Mouse (Mus musculus) splenic B cell, adult 2 months (primary cell): ENCODE results near the gene Rpusd4.

Source experiments
- DNase-seq: peaks from one replicate; pipeline ENCODE4 v3.0.0-alpha.2; 2011; ENCODE audit warnings: low read depth, low spot score
- H3K27me3 ChIP-seq: 2 replicates; pipeline ENCODE4 v1.6.1; 2012; ENCODE audit warnings: mild to moderate bottlenecking, low read length, moderate library complexity, mixed read lengths; ENCODE audit not compliant: control insufficient read depth, poor library complexity, insufficient read depth, severe bottlenecking
- H3K36me3 ChIP-seq: 2 replicates; pipeline ENCODE4 v1.6.1; 2012; ENCODE audit warnings: mild to moderate bottlenecking, low read length, moderate library complexity, mixed read lengths; ENCODE audit not compliant: control insufficient read depth, poor library complexity, insufficient read depth, severe bottlenecking

Gene Rpusd4

DNA sequence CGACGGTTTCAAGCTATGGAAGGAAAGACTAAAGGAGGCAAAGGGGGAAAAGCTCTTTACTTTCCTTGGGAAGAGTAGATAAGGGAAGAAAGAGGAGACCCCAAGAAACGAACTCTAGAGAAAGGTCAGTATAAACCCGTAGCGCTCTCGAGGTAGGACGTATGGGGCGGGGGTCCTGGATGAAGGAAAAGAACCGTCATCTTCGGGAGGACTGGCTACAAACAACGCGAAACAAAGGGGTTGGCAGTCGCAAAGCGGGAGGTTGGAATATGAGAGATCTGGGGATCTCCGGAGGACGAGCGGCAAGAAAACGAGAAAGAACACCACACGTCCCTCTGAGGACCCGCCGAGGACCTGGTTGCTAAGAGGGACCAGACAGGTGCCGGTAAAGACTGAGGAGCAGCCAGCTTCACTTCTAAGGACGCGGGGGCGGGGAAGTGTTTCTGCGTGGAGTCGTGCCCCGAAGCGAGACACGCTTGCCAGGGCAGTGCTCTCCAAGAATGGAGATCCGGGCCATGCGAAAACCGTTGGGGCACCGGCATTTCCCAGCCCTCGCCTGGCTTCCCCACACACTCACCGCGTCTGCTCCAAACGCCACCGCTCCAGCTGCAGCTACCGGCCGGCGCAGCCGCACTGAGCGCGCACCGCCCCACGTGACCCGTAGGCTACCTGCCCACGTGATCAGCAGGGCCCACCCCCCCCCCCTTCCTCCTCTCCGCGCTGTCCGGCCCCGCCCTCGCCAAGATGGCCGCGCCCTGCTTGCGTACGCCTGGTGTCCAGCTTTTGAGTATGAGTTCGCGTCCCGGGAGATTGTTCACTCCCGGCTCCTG lies at the start of gene Rpusd4, which contains the start of gene Fam118b:
TSS of gene Rpusd4 (plus strand) at position 720 of the 830 bp plus-strand sequence.
TSS of gene Fam118b (minus strand) at position 660 of the 830 bp plus-strand sequence.
- DNase-seq, result peak; percentile 95
- Histone ChIP-seq H3K36me3 (no peaks in the 10 kb centered on the region), H3K27me3 (no peaks in the 10 kb centered on the region)

DNA sequence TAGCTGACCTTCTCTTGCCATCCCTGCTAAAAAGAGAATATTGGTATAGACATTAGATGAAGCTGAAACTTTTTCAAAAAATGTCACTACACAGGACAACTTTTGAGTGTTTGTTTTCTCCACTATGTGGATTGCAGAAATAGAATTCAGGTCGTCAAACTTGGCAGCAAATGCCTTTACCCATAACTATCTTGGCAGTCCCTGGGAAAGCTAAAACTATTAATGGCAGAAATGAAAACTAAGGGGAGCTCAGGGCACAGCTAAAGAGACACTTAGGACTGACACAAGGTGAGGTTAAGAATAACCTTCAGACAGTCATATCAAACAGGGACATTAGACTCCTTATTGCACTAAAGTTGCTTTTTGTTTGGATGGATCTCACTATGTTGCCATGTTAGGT lies 49.7 kb upstream of the Rpusd4 start:
- no peaks in the 10 kb centered on the region for H3K27me3 ChIP-seq
- peaks cover 4% of the 10 kb centered on the region; the same call in 1 of the 2 replicates for H3K36me3 ChIP-seq
- DNase-seq, result no peak

DNA sequence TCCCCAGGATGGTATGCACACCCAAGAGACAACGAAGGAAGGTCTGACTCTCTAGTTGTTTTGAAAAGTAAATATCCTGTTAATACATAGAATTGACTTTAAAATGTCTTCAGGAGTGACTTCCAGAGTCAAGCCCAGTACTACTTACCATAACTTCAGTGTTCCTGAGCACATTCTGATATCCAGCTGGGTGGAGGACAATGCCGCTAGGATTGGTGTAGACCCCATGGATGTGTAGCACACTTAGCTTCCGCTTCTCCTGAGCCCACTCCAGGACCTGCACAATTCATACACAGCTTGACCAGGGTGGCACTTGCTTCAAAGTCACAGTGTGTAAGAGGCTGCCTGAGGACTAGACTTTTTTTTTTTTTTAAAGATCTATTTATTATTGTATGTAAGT lies 44.2 kb upstream of the Rpusd4 start:
- DNase-seq, result no peak
- H3K36me3 ChIP-seq, result no peaks in the 10 kb centered on the region
- no peaks in the 10 kb centered on the region for H3K27me3 ChIP-seq

DNA sequence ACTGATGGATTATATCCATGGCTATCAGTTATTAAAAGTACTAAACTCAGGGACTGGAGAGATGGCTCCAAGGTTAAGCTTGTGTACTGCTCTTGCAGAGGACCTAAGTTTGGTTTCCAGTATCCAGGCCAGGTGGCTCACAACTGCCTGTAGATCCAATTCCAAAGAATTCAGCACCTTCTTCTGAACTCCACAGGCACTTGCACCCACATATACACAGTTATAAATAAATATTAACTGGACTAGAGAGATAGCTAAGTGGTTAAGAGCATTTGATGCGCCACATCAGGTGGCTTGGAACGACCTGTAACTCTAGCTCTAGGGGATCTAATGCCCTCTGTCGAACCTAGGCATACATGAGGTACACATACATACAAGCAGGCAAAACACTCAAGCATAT lies 39.0 kb upstream of the Rpusd4 start:
- Histone ChIP-seq H3K27me3 (no peaks in the 10 kb centered on the region), H3K36me3 (peaks cover 2% of the 10 kb centered on the region; the same call in 1 of the 2 replicates)
- DNase-seq, result no peak

DNA sequence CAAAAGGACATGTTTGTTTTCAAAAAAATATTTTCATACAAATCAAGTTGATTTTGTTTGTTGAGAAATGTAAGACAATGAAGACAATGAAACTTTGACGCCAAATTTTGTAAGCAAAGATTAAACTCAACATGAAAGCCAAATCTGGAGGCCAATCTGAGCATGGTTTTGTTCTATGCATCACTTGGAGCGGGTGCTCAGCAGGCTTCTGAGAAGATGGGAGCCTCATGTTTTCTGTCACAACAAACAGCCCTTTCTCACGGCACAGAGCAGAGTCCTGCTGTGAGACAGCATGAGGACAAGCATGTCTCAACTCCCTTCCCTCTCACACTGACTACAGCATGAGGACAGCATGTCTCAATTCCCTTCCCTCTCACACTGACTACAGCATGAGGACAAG lies 31.7 kb upstream of the Rpusd4 start:
- Histone ChIP-seq H3K36me3 (peaks cover 7% of the 10 kb centered on the region; the same call in 1 of the 2 replicates), H3K27me3 (no peaks in the 10 kb centered on the region)
- DNase-seq, result no peak

DNA sequence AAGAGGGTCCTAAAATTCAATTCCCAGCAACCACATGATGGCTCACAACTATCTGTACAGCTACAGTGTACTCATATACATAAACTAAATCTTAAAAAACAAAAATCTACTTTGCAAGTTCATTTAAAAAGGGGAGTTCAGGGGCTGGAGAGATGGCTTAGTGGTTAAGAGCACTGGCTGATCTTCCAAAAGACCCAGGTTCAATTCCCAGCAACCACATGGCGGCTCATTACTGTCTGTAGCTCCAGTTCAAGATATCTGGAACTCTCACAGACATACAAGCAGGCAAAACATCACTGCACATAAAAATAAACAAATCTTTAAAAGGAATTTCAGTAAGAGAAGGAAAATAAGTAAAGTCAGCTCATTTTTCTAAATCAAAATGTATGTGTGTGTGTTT lies 29.3 kb upstream of the Rpusd4 start:
- DNase-seq, result no peak
- no peaks in the 10 kb centered on the region for H3K27me3 ChIP-seq
- H3K36me3 ChIP-seq, result peaks cover 5% of the 10 kb centered on the region; the same call in 1 of the 2 replicates

DNA sequence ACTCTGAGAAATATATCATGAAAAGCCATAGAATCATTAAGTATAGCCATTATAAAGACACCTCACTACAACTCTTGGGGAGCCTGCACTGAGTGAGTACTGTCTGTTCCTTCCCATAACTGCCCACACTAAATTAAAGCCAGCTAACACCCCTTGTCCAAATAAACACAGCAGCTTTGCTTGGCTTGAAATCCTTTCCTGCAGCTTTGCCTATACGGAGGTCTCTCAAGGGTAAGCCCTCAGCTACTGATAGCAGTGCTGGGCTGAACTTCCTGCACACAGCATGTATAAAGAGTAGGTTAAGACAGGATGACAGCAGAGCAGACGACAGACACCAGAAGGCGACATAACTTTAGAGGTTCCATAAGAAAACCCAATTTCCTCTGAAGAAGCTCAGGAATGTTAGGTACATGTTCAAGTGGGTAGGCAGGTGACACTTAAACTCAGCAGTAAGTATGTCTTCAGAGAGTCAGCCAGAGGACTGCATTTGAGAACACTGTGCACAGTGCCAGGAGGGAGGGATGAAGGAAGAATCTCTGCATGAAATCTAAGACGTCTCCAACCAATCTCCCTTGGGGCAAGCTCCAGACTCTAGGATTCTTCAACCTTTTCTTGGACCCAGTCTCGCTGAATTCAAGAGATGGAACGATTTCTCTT lies 28.6 kb upstream of the Rpusd4 start:
- DNase-seq, result no peak

DNA sequence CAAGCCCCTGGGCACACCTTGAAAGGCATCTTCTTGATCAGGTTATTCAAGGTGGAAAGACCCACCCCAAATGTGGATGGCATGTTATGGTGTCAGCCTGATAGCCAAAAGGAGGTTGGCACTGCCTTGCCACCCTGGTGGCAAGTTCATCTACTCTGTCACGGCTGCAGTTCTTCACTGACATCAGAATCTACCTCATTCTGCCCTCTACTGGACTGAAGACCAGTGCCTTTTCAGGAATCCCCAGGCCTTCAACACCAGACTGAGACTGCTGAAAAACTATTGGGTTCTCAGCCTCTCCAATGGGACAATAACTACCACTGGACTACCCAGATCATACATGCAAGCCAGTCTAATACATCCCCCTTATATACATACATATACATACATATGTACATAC lies 27.9 kb upstream of the Rpusd4 start:
- H3K36me3 ChIP-seq, result no peaks in the 10 kb centered on the region
- H3K27me3 ChIP-seq, result no peaks in the 10 kb centered on the region
- DNase-seq, result peak; percentile 28

More for the DNA sequence above, 28.6 kb upstream of the Rpusd4 start:
- H3K27me3 ChIP-seq, result no peaks in the 10 kb centered on the region
- H3K36me3 ChIP-seq, result peaks cover 5% of the 10 kb centered on the region; the same call in 1 of the 2 replicates

DNA sequence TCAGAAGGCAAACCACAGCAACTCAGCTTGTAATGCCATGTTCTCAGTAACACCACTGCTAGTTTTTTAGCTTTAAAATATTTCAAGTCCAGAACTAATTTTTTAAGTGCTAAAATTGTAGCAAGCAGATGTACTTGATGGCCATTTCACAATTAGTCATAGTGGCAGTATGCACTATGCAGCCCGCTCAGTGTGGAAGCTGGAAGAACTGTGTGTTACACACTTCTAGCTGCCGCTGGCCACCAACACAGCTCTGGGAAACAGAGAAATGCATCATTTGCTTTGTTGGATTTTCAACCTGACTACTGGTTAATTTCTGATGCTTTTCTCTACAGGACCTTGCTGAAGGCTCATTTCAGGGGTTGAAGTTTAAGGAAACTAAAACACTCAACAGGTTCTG lies 20.3 kb upstream of the Rpusd4 start:
- Histone ChIP-seq H3K36me3 (no peaks in the 10 kb centered on the region), H3K27me3 (no peaks in the 10 kb centered on the region)
- DNase-seq, result no peak

DNA sequence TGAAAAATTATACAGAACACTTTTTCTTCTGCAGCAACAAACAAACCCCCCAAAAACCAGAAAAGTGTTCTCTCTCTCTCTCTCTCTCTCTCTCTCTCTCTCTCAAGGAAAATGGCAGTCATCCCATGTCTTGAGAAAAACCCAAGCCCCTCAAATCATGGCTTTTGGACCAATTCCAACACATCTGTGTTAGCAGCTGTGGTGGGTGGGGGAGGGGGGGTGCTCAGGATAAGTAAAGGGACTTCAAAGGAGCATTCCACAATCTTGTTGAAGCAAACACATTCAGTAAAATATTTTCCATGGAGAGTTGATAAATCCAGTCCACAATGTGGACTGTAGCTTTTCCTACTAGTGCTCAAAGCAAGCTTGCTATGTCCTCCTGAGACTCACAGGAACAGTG lies 18.2 kb upstream of the Rpusd4 start:
- no peaks in the 10 kb centered on the region for H3K36me3 ChIP-seq
- H3K27me3 ChIP-seq, result no peaks in the 10 kb centered on the region
- no peak for DNase-seq

DNA sequence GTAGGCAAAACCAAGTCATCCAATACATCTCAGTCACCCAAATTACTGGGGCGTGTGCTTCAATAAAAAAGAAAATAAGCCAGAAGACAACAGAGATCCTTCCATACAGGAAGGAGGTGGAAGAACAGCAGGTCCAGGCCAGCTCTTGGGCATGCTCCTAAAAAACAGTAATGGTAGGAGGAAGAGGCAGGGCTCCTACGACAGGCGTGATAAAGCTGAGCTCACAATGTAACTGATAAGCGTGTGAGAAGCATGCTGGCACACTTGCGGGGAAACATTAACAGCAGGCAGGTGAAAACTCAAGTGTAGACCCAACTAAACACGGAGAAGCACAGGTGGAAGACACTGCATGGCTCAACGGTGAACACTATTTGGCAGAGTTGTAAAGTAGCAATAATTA lies 10.3 kb upstream of the Rpusd4 start:
- no peak for DNase-seq
- H3K27me3 ChIP-seq, result no peaks in the 10 kb centered on the region
- 0 out of 2 replicates have a peak, but pooled peaks cover 3% of the 10 kb centered on the region for H3K36me3 ChIP-seq

DNA sequence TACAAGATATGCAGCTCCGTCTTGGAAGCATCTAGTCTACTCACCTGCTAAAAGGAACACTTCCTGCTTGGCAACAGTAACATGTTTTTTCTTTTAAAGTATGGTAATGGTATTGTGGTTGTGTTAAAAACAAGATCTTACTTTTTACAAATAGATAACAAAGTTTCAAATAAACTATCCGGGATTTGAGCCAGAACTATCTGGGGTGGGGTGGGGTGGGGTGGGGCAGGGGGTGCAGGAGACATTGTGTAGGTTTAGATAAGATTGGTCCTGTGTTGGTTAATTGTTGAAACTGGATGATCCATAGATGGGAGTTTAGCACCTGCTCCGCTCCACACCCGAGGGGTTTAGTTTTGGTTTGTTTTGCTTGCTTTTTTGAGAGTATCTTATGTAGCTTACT lies 5.2 kb upstream of the Rpusd4 start:
- DNase-seq, result no peak
- no peaks in the 10 kb centered on the region for H3K27me3 ChIP-seq
- 0 out of 2 replicates have a peak, but pooled peaks cover 3% of the 10 kb centered on the region for H3K36me3 ChIP-seq

DNA sequence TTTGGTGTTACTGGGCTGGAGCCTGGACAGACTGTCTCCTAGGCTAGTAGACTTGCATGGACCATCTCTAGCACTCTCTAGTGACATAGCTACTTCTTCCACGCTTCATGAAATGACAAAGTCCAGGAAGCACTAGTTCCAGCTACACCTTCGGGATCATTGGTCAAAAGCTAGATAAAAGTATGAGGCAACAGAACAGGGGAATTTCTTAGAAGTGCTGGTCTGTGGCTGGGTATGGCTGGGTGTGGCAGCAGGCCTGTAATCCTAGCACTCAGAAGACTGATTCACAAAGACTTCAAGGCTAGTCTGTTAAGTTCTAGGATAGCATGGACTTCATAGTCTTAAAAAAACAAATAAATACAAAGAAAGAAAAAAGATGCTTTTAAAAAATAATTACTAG lies 4.2 kb upstream of the Rpusd4 start:
- DNase-seq, result no peak
- Histone ChIP-seq H3K27me3 (no peaks in the 10 kb centered on the region), H3K36me3 (no peaks in the 10 kb centered on the region)

DNA sequence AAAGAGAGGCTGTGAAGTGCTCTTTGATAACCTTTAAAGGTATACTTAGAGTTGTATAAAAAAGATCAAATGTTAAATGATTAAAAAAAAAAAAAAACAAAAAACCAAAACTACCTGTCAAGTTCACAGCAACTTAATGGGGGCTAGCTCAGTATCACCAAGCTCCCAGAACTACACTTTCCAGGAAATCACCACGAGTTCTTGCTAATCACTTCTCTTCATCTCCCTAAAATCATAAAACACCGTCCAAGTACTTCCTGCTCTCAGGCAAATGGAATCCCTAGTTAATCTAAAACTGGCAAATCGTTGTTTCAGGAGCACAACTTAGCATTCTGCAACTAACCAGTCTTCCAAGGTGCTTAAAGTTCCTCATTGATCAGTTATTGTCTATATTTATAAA lies 3.2 kb upstream of the Rpusd4 start:
- Histone ChIP-seq H3K27me3 (no peaks in the 10 kb centered on the region), H3K36me3 (no peaks in the 10 kb centered on the region)
- no peak for DNase-seq

DNA sequence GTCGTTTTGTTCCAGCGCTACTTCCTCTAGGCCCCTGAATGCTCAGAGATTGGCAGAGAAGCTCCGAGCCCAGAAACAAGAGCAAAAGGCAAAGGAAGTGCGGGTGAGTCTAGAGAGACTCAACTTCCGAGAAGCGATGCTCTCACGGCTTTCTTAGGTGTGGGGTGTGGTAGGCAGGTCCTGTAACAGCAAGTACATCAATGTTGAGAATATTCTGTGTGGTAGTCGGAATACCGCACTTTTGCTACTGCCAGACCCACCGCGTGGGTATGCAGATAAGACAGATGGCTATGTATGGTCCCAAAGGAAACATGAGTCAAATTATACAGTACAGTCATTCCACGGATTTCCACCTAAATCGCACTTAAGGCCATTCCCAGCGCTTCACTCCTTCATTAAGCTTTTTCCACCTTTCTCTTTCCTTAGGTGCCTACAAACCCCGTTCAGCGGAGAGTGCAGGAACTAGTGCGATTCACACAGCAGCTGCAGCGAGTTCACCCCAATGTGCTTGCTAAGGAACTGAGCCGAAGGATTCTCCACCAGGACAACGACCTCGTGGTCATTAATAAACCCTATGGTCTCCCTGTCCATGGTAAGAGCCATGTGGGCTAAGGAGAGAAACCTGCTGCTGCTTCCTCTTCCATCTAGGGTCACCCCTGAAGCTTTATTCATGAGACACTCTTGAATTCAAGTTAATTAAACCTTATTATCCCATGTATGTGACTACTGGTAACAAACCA lies 481 bp downstream of the Rpusd4 start:
- H3K36me3 ChIP-seq, result no peaks in the 10 kb centered on the region
- DNase-seq, result peak; percentile 4
- no peaks in the 10 kb centered on the region for H3K27me3 ChIP-seq
